Mouse (Mus musculus): Measurements from ENCODE around the gene Kcnip4.
A peak's percentile ranks its signal among the peaks of the same experiment; 100 is the strongest.

Kcnip4 gene

GRCm38 (mm10) chr5:49352061-49352460 is 172.6 kb downstream of the Kcnip4 start:
- no peak for DNase-seq

GRCm38 (mm10) chr5:49350126-49350909 is 174.4 kb downstream of the Kcnip4 start:
- peak; percentile 42 to 45 for DNase-seq

- no peak for DNase-seq
These were observed 175.2 kb downstream of the Kcnip4 start for GRCm38 (mm10) chr5:49349541-49349940.

GRCm38 (mm10) chr5:49348511-49348910 is 176.2 kb downstream of the Kcnip4 start:
- DNase-seq, result no peak

GRCm38 (mm10) chr5:49344606-49345005 is 180.1 kb downstream of the Kcnip4 start:
- DNase-seq, result no peak

GRCm38 (mm10) chr5:49337164-49337563 is 187.5 kb downstream of the Kcnip4 start:
- DNase-seq, result no peak

GRCm38 (mm10) chr5:49333063-49333462 is 191.6 kb downstream of the Kcnip4 start:
- no peak for DNase-seq

GRCm38 (mm10) chr5:49329023-49329422 is 195.7 kb downstream of the Kcnip4 start:
- DNase-seq, result no peak

GRCm38 (mm10) chr5:49318661-49319060 is 206.0 kb downstream of the Kcnip4 start:
- peak; percentile 15 to 34 for DNase-seq

- DNase-seq, result no peak
These were observed 206.8 kb downstream of the Kcnip4 start for GRCm38 (mm10) chr5:49317869-49318268.

GRCm38 (mm10) chr5:49306796-49307195 is 217.9 kb downstream of the Kcnip4 start:
- DNase-seq, result no peak

- no peak for DNase-seq
These were observed 219.4 kb downstream of the Kcnip4 start for GRCm38 (mm10) chr5:49305321-49305720.

- DNase-seq, result no peak
These were observed 226.1 kb downstream of the Kcnip4 start for GRCm38 (mm10) chr5:49298654-49299053.

- DNase-seq, result no peak
These were observed 232.3 kb downstream of the Kcnip4 start for GRCm38 (mm10) chr5:49292421-49292820.

GRCm38 (mm10) chr5:49291801-49292200 is 232.9 kb downstream of the Kcnip4 start:
- DNase-seq, result no peak

GRCm38 (mm10) chr5:49285455-49286135 is 239.1 kb downstream of the Kcnip4 start:
- DNase-seq, result peak in 1 of 2 experiments; percentile 0

GRCm38 (mm10) chr5:49284776-49285175 is 239.9 kb downstream of the Kcnip4 start:
- DNase-seq, result no peak

- DNase-seq, result no peak
These were observed 241.3 kb downstream of the Kcnip4 start for GRCm38 (mm10) chr5:49283403-49283802.

GRCm38 (mm10) chr5:49271864-49272263 is 252.8 kb downstream of the Kcnip4 start:
- DNase-seq, result no peak

GRCm38 (mm10) chr5:49268807-49269206 is 255.9 kb downstream of the Kcnip4 start:
- no peak for DNase-seq

- DNase-seq, result no peak
These were observed 265.4 kb downstream of the Kcnip4 start for GRCm38 (mm10) chr5:49259356-49259755.

- no peak for DNase-seq
These were observed 267.9 kb downstream of the Kcnip4 start for GRCm38 (mm10) chr5:49256850-49257249.

- no peak for DNase-seq
These were observed 268.7 kb downstream of the Kcnip4 start for GRCm38 (mm10) chr5:49255983-49256382.

GRCm38 (mm10) chr5:49247081-49247480 is 277.6 kb downstream of the Kcnip4 start:
- DNase-seq, result no peak

All from kidney, adult 8-10 months (tissue).